Mouse (Mus musculus): ENCODE measurements at regions not wholly inside any gene's neighbourhood (a gene's known extent, or its start where the extent isn't known, plus 50 kb on each side); places are given as distances from the start of the nearest gene placed in this dataset.

DNA sequence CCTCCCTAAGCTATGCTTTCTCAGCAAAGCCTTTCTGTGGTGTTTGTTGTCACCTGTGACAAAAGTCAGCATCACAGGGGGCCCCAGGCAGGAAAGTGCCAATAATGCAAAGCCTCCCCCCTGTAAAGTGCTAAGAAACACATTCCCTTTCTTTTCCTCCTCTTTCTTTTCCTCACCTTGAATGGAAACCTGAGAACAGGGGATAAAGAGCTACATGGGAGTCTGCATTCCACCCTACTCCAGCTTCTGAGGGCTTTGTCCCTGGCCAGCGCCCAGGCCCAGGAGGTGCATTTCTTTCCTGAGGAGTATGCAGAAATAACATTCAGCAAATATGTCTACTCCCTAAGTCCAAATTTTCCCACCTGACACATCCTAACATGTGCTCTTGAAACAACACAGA is 146.4 kb downstream of the Snx19 start:
- DNase-seq (ENCODE audit: extremely low read depth): no peak
- Histone ChIP-seq H3K27ac (ENCODE audit: insufficient read depth, low read depth) (no peak overlapping the region), H3K4me1 (ENCODE audit: control insufficient read depth in 1 of 2, insufficient read depth in 2 of 2) (peaks cover 15 to 18% of the 10 kb centered on the region in 2 experiments), H3K36me3 (replicated peaks in 1 of 2; ENCODE audit: control insufficient read depth in 1 of 2, insufficient read depth in 1 of 2, low read length in 1 of 2) (no peaks in the 10 kb centered on the region), H3K4me2 (ENCODE audit: insufficient read depth, low read depth, poor library complexity, severe bottlenecking) (no peak overlapping the region), H3K4me3 (replicated peaks in 1 of 3; ENCODE audit: low read depth in 2 of 3, low read length in 2 of 3, poor library complexity in 1 of 3) (no peak overlapping the region), H3K9me3 (replicated peaks; ENCODE audit: low read length) (no peaks in the 10 kb centered on the region), H3K79me2 (replicated peaks; ENCODE audit: control insufficient read depth, extremely low read depth, insufficient read depth, poor library complexity, severe bottlenecking) (no peaks in the 10 kb centered on the region), H3K27me3 (replicated peaks) (no peaks in the 10 kb centered on the region), H3K9ac (ENCODE audit: insufficient read depth, low read depth) (no peak overlapping the region)
- no peak for TF ChIP-seq TBP (conservative IDR thresholded peaks at IDR 0.05; ENCODE audit: low read depth, low read length)
- no peak for TF ChIP-seq RAD21 (IDR thresholded peaks at IDR 0.05; ENCODE audit: low read depth, low read length)
- TF ChIP-seq CTCF (conservative IDR thresholded peaks at IDR 0.05 in 1 of 2, IDR thresholded peaks at IDR 0.05 in 1 of 2; ENCODE audit: low read depth in 2 of 2, low read length in 2 of 2): no peak
- no peak for TF ChIP-seq ZC3H11A (IDR thresholded peaks at IDR 0.05; ENCODE audit: low read depth, low read length)
- TF ChIP-seq JUN (IDR thresholded peaks at IDR 0.05; ENCODE audit: insufficient read depth, low read depth, low read length): no peak
- TF ChIP-seq NELFE (IDR thresholded peaks at IDR 0.05; ENCODE audit: low read depth, low read length): no peak
- TF ChIP-seq IRF4 (IDR thresholded peaks at IDR 0.05; ENCODE audit: low read depth, low read length): no peak
- TF ChIP-seq ZKSCAN1 (IDR thresholded peaks at IDR 0.05; ENCODE audit: borderline replicate concordance, low read depth, low read length): no peak
- TF ChIP-seq ETS1 (conservative IDR thresholded peaks at IDR 0.05; ENCODE audit: low read depth, low read length): no peak
- no peak for TF ChIP-seq POLR2A (IDR thresholded peaks at IDR 0.05; ENCODE audit: low read depth, low read length)
- no peak for TF ChIP-seq POLR2AphosphoS2 (IDR thresholded peaks at IDR 0.05; ENCODE audit: low read depth, low read length)
- no peak for TF ChIP-seq SMC3 (IDR thresholded peaks at IDR 0.05; ENCODE audit: low read depth, low read length)
- no peak for TF ChIP-seq TCF12 (IDR thresholded peaks at IDR 0.05; ENCODE audit: low read depth, low read length)
- dilution Hi-C loops (cut with MboI; ENCODE audit: extremely low pct_ligation_motif_present, extremely low pct_unique_long_range_greater_than_20kb, low sequenced_read_pairs): no loop called here
- in situ Hi-C loops (cut with MboI; ENCODE audit: low pct_ligation_motif_present, low pct_unique_long_range_greater_than_20kb, low sequenced_read_pairs): no loop called here

DNA sequence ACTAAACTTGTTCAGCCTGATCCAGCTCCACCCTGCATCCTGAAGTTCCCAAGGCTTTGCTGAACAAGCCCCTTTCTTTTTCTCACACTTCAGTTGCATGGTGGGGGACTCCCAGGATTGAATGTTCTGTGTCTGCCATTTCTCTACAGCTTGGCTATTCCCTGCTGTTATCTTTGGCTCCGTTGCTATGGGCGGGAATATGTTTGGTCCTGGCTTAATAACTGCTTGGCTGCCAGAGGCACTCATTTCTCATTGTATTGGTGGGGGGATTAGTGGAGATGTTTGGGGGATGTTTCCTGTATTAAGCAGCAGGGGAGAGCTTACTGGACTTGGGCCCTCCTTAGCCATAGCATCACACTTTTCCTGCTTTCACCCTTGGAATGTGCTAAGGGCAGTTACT is 144.1 kb downstream of the Snx19 start:
- no peak overlapping the region for H3K9ac ChIP-seq (ENCODE audit: insufficient read depth, low read depth)
- TF ChIP-seq PAX5 (IDR thresholded peaks at IDR 0.05; ENCODE audit: low read length) (no peak), NRF1 (IDR thresholded peaks at IDR 0.05; ENCODE audit: low read depth, low read length) (no peak), UBTF (IDR thresholded peaks at IDR 0.05; ENCODE audit: low read depth, low read length) (no peak), CTCF (conservative IDR thresholded peaks at IDR 0.05 in 1 of 2, IDR thresholded peaks at IDR 0.05 in 1 of 2; ENCODE audit: low read depth in 2 of 2, low read length in 2 of 2) (no peak), ZC3H11A (IDR thresholded peaks at IDR 0.05; ENCODE audit: low read depth, low read length) (no peak), MAZ (IDR thresholded peaks at IDR 0.05; ENCODE audit: low read depth, low read length) (no peak), MYC (IDR thresholded peaks at IDR 0.05; ENCODE audit: low read depth, low read length) (no peak), JUND (conservative IDR thresholded peaks at IDR 0.05; ENCODE audit: low read depth, low read length) (no peak), SMC3 (IDR thresholded peaks at IDR 0.05; ENCODE audit: low read depth, low read length) (no peak), BHLHE40 (IDR thresholded peaks at IDR 0.05; ENCODE audit: low read depth, low read length) (no peak), ZKSCAN1 (IDR thresholded peaks at IDR 0.05; ENCODE audit: borderline replicate concordance, low read depth, low read length) (no peak), USF1 (IDR thresholded peaks at IDR 0.05; ENCODE audit: low read depth, low read length) (no peak), RCOR1 (conservative IDR thresholded peaks at IDR 0.05; ENCODE audit: low read depth, low read length) (no peak), HCFC1 (IDR thresholded peaks at IDR 0.05; ENCODE audit: low read depth, low read length) (no peak)
- no peak overlapping the region for H3K4me3 ChIP-seq (replicated peaks in 1 of 3; ENCODE audit: low read depth in 2 of 3, low read length in 2 of 3, poor library complexity in 1 of 3)
- no peaks in the 10 kb centered on the region for H3K36me3 ChIP-seq (replicated peaks in 1 of 2; ENCODE audit: control insufficient read depth in 1 of 2, insufficient read depth in 1 of 2, low read length in 1 of 2)
- H3K4me1 ChIP-seq (ENCODE audit: control insufficient read depth in 1 of 2, insufficient read depth in 2 of 2): peaks cover 4 to 6% of the 10 kb centered on the region in 2 experiments
- in situ Hi-C loops (cut with MboI; ENCODE audit: low pct_ligation_motif_present, low pct_unique_long_range_greater_than_20kb, low sequenced_read_pairs): no loop called here
- no peaks in the 10 kb centered on the region for H3K9me3 ChIP-seq (replicated peaks; ENCODE audit: low read length)
- dilution Hi-C loops (cut with MboI; ENCODE audit: extremely low pct_ligation_motif_present, extremely low pct_unique_long_range_greater_than_20kb, low sequenced_read_pairs): no loop called here
- H3K79me2 ChIP-seq (replicated peaks; ENCODE audit: control insufficient read depth, extremely low read depth, insufficient read depth, poor library complexity, severe bottlenecking): no peaks in the 10 kb centered on the region
- DNase-seq (ENCODE audit: extremely low read depth): no peak
- H3K27me3 ChIP-seq (replicated peaks): no peaks in the 10 kb centered on the region
- no peak overlapping the region for H3K27ac ChIP-seq (ENCODE audit: insufficient read depth, low read depth)
- H3K4me2 ChIP-seq (ENCODE audit: insufficient read depth, low read depth, poor library complexity, severe bottlenecking): no peak overlapping the region

Data from CH12.LX (cell line).